Mouse (Mus musculus) heart, adult 9 months (tissue): ENCODE results near the gene Ilvbl.
"Not testable (repeated sequence)": the region's sequence is repeated elsewhere in the genome, so short reads cannot be mapped to it uniquely, and the experiment has no call there.

Source experiments
- DNase-seq, 2 experiments: peaks; one replicate each; pipeline ENCODE4 v3.0.0; 2022; ENCODE audit warnings: low spot score in 2 of 2

Ilvbl gene

DNA sequence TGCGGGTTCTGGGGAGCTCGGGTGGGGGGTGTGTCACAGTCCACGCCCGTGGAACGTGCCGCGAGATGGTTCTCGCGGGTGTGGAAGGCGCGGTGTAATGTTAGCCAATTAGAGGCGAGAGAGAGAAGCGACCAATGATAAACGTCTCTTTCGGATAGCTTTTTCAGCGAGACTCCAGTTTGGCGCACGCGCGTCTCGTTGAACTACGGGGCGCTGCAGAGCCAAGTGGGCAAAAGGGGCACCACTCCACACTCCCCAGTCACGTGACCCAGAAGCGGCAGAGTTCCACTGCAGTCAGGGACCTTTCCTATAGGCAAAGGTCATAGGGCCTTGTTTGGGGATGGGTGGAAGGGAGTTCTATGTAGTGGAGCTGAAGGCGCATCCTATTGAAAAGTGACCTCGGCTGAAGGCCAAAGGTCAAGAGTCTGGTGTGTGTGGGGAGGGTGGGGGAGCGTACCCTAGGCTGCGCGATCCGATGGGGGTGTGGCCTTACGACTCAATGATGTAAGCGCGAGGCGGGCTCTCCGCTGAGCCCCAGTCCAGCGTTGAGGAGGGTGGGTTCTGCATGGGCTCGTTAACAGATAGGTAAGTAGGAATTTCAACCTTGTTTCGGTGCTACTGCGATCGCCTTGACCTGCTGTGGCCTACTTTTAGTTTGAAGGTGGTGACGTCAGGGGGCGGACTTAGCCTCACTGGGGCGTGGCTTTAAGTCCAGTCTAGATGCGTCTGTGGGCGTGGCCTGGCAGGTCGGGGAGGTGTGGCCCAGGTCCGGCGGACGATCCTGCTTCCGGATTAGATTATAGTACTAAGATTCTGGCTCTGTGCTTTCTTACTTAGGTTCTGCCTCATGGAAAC is at the start of gene Ilvbl:
Gene Ilvbl (plus strand): TSS at position 97 of the 855 bp plus-strand sequence.
- DNase-seq: peak; percentile 96

DNA sequence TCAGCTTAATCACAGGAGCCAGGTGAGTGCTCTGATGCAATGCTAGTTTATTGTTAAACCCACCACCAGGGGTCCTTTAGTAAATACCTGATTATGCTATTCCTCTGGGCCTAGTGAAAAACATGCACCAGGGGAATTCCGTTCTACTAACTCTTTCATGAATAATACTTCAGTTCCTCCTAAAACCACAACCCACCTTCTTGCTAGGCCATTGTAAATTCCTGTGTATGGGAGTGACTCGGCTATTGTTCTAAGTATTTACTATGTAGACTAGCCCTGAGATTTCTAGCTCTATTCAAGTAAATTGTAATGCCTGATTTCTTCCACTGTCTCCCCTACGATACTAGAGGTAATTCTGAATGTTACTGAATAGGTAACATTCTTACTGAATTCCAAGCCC is 49.1 kb upstream of the Ilvbl start:
- not testable (repeated sequence) for DNase-seq

DNA sequence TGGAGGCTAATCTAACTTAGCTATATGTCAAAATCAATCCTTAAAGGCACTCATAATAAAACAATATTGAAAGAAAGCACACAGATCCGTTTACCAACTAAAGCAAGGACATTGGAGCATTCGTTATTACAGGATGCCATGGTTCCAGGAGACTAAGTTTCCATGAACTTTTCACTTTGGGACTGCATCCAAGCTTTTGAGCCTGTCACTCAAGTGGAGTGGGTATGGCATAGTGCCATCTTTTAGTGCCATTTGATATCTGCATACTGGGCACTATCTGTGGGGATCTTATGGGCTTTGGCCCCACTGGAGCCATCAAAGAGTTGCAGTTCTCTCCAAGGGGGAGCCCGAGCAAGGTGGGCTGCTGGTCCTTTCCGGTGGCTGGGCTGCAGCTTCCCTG is 48.6 kb upstream of the Ilvbl start:
- DNase-seq: no peak

DNA sequence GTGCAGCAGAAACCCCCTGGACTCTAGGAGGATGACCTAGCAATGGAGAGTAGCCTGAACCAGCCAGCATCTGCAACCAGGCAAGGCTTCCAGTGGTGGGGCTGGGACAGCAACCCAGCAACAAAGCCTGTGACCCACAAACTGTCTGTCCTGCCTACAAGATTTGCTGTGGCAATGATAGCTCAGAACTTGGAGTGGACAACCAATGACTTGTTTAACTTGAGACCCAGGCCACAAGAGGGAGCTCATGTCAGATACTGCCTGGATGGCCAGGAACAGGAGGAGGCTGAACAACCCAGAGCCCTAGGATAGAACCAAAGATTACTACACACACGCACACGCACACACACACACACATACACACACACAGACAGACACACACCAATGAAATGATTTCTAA is 33.2 kb upstream of the Ilvbl start:
- peak in 1 of 2 experiments; percentile 3 for DNase-seq

DNA sequence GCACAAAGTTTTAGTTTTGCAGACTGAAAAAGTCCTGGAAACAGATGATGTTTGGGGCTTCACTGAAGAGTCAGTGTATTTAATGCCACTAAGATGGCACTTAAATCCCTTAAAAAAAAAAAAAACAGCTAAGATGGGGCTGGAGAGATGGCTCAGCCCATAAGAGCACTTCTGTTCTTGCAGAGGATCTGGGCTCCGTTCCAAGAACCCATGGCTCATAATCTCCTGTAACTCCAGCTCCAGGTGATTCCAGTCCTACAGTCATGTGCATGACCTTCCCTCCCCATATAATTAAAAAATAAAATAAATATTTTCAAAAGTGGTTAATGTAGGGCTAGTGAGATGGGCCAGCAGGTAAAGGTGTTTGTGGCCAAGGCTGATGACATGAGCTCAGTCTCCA is 9.1 kb upstream of the Ilvbl start:
- DNase-seq: no peak

DNA sequence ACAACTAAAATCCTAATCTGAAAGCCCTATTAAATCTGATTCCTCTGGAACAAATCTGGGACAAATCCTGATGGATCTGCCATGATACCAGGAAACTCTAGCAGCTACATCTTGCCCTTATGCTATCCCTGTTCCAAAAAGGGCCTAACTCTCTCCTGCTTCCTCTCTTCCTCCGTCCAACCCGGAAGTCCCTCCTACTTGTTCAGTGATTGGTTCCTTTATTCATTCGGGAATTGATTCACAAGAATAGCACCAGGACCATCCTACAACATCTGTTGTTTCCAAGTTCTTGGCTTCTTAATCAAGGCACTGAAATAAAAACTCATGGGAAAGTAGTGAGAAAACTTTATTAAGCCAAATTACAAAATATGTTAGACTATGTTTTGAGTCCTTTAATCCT is 5.0 kb upstream of the Ilvbl start:
- no peak for DNase-seq

DNA sequence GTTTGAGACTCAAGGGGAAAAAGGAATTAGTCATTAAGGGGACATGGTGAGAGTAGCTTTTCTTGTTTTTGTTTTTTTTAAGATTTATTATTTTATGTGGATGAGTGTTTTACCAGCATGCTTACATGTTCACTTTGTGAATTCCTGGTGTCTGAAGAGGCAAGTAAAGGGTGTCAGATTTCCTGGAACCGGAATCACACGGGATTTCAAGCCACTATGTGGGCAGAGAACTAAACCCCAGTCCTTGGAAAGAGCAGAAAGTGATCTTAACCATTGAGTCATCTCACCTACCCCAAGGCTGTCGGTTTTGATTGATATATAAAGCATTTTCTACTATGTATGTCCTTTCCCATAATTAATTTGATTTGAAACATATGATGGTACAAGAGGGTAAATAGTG is 4.5 kb upstream of the Ilvbl start:
- no peak for DNase-seq

DNA sequence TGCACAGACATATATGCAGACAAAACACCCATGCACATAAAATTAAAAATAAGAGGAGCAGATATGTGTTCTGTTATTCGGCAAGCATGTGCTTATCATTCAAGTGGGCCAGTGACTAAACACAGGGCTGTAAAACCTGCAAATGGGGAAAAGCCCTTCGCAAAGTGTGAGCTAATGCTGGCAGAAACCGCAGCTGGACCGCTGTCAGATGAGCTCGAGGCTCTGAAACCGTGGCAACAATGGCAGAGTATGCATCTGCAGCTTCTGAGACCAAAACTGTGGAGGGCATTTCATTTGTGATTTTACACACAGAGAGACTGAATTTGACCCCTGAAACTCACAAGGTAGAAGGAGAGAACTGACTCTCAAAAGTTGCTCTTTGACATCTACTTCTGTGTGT is 3.7 kb upstream of the Ilvbl start:
- DNase-seq: no peak

DNA sequence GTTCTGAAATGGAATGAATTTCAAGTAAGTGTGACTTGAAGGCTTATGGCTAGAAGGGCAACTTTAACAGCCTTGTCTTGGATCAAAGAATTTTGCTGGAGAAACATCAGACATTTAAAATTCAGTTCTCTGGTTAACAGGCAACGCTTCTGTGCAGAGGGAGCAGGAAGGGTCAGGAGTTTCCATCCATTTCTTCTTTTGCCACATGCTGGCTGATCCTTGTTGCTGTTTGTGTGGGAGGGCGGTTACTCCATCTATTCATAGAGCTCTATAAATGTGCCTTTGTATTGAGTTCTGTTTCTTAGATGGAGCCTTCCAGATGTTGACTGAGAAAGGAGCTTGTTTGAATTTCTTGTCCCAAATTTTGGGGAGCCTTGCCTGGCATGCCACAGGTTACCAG is 3.2 kb upstream of the Ilvbl start:
- DNase-seq: no peak

DNA sequence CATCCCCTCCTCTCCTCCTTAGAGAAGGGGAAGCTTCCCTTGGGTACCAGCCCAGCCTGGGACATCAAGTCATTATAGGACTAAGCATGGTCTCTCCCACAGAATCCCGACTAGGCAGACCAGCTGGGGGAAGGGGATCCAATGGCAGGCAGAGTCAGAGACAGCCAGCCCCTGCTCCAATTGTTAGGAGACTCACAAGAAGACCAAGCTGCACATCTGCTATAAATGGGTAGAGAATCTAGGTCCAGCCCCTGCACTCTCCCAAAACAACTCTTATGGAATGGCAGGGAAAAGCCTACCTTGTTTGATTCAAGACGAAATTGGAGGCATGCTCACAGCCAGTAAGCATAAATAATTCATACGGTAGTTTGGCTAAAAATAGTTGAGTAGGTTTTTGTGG is 920 bp upstream of the Ilvbl start:
- DNase-seq: no peak

DNA sequence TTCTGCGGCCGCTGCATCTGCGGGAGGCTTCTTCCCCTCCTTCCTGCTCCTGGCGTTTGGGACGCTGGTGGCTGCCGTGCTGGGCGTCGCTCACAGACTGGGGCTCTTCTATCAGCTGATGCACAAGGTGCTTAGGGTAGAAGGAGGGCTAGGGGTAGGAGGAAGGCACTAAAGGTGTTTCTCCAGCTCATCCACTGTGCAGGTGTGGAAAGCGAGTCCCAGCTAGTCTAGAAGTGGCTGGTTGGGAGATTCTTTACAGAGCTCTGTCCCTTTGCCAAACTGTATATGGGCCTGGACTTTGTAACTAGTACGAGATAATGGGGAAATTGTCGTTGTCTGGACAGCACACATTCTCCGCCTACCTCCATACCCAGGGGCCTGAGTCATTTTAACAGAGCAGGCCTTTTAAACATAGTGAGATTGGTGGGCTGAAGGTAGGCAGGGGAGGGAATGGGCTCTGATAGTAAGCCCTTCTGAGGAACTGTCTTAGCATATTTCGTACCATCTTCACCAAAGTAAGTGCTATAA is 1.0 kb downstream of the Ilvbl start:
- DNase-seq: no peak

DNA sequence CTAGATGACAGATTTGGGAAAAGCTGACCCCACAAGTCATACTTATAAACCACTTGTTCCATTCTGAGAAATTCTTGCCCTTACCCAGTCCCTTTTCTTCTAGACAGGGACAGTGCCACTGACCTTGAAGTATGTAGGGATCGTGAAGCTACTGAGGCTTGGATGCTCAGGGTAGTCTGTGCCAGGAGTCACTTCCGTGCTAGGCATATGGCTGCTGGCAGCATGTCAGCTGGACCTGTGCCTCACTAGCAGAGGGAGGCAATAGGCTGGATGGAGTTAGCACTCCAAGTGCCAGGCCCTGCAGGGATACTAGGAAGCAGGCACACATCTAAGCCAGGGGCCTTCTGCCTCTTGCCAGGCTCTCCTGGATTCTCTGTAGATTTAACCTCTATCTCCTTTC is 1.5 kb downstream of the Ilvbl start:
- peak in 1 of 2 experiments; percentile 30 for DNase-seq

DNA sequence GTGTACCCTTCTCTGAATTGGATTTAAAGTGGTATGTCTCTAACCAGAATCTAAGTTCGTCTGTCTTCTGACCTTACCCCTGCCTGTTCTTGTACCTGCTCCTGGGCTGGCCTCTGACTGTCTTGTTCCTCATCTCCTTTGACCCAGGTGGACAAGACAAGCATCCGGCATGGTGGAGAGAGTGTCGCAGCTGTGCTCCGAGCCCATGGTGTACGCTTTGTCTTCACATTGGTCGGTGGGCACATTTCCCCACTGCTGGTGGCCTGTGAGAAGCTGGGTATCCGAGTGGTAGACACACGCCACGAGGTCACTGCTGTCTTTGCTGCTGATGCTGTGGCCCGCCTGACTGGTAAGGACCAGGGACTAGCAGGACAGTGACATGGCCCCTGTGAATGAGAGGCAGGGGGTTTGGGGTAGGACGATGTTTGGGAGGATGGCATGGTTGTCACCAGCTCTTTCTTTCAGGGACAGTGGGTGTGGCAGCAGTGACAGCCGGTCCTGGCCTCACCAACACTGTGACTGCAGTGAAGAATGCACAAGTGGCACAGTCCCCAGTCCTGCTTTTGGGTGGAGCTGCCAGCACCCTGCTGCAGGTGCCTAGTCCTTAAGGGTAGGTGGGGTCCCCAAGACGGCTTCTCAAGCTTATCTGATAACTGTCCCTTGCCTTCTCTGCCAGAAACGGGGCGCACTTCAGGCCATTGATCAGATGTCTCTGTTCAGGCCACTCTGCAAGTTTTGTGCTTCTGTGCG is 2.5 kb downstream of the Ilvbl start:
- no peak for DNase-seq

DNA sequence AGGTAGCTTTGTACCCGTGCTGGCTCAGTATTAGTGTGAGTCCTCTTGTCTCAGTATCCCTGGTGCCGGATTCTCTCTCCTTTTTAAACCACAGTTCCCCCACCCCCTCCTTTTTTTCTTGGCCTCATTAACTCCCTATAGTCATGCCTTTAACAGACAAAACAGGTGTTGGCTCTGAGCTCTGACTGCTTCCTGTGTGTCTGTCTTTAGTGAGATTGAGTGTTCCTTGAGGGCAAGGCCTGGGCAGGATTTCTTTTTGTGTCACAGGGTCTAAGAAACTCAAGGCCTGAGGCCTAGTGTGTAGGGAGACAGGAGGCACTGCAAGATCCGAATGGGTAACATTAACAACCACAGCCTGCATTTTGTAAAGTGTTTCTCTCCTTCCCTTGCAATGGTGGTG is 4.1 kb downstream of the Ilvbl start:
- no peak for DNase-seq

DNA sequence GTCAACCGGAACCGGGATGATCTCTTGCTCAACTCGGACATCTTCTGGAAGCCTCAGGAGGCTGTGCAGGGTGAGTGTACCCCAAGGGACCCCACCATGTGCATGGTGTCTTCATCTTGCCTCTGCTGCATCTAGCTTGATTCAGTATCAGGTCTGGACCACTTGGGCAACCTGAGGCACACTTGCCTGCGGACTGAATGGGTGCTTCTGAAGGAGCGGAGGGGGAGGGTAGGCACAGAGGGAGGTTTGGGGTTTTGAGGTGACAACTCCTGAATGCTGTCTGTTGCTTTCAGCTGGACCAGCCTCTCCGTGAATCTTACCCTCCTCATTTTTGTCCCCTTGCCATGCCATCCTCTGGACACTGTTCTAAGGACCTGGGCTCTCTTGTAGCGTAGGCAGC is 7.0 kb downstream of the Ilvbl start:
- DNase-seq: no peak

DNA sequence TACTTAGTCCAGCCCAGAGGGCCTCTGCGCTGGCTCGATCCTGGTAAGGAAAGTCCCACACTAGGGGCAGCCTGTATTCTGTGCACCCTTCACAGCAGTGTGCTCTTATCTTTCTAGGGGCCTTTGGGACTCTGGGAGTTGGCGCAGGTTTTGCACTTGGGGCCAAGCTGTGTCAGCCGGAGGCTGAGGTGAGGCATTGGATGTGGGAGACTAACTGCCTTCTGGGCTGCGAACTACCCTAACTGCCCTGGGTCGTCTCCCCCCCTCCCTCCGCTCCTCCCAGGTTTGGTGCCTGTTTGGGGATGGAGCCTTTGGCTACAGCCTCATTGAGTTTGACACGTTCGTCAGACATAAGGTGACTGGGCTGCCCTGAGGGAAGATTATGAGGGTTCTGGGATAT is 9.2 kb downstream of the Ilvbl start:
- DNase-seq: no peak

DNA sequence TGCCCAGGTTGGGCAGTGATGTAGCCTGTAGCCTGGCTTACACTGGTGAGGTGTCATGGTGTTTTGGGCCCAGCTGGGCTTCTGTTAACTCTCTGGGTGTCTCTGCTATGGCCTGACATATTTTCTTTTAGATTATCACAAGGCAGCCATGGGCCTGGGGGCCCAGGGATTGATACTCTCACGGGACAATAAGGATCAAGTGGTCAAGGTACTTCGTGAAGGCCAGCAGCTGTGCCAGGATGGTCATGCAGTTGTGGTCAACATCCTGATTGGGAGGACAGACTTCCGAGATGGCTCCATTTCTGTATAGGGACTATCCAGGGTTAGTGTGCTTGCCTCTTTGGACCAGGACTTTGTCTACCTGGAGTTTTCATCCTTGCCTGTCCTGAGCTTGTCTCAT is 9.8 kb downstream of the Ilvbl start:
- DNase-seq: no peak

DNA sequence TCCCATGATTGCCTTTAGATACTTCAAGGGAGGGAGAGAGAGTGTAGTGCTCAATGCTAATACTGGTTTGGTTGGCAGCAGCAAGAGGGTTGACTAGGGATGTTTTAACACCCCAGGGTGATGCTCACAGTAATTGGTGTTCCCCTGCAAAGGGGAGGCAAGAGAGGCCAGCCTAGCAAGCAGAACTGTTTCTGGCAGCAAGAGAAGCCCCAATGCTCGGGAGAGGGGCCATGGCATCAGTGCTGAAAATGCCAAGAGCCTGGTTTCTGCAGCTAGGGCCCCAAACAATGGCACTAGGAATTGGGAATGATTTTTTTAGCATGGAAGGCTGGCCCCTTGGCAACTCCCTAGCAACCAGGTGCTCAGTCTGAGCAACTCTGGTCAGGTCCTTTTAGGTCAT is 10.8 kb downstream of the Ilvbl start:
- no peak for DNase-seq

DNA sequence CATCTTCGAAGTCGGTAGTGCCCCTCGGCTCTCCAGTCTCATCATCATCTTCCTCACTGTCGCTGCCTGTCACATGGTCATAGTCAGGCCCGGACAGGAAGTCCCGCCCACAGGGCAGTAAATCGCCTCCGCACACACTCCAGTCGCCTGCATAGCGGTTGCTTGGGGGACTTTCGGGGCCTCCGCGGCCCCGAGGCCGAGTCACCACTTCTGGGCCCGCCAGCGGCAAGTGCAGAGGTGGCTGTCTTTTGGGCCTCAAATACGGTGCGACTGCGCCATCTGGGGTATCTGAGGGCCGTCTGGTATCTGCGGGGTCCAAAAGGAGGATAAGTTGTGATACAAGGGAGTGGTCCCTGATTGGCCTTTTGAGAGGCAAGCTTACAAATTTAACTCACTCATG is 11.5 kb downstream of the Ilvbl start:
- no peak for DNase-seq

DNA sequence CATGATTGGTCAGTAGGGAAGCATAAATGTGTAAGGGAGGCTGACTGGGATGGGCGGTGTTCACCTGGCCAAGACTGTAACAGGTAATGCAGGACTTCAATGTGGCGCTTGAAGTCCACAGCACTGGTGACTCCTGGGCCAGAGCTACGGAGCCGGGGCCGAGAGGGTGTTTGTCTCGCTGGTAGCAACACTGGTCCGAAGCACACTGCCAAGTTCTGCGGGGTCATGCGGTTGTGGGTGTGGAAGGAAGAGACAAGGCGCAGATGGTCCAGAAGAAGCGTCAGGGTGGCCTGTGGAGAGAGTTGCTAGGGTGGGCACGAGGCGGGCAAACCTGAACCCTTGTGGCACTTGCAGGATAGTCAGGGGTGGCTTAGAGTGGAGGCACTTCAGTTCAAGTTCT is 11.9 kb downstream of the Ilvbl start:
- no peak for DNase-seq

DNA sequence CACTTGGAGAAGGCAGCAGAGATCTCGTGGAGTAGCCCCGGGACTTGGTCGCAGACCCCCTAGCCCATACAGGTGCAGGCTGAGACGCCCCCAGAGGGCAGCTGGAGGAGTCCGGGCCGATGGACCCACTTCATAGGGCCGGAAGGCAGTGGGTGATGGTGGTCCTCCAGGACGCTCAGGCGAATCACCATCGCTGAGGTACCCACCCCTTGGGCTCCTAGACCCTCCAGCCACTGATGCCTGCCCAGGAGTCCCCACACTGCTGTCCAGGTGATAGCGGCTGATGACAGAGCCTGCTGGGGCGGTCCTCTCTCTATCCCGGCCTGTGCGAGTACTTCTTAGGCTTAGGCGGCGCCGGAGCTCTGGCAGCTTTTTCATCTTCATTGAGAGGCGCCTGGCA is 15.1 kb downstream of the Ilvbl start:
- no peak for DNase-seq

DNA sequence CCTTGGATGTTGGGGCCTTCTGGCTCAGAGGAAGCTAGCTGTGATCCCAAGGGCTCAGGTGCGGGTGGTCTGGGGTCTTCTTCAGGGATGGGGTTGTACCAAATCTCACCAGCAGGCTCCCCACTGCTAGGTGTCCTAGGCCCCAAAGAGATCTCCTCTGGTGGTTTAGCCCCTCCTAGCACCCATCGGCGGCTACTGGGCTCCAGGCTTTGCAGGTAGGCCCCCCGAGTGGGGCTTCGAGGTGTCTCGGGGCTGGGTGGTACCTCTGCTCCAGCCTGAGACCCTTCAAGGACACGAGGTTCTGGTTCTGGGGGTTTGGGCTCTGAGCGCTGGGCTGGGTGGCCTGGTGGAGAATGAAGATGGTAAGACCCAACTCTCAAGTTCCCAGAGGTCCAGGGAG is 15.8 kb downstream of the Ilvbl start:
- no peak for DNase-seq

DNA sequence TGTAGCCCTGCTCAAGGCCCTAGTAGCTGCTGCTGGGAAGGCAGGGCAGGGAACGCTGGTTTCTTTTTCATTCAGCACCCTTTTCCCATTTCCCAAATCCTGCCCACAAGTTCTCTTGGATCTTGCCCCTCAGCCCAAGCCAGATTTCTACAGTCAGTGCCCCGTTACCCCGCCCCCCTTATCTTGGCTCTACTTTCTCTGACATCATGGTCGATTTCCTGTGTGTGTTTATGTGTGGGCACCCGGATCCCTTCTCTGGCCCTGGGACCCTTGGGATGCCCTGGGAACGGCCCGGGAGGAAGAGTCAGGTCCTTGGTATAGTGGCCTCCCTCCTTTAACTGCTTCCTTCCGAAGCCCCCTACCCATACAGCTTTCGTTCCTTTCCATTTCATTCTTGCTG is 16.6 kb downstream of the Ilvbl start:
- DNase-seq: peak; percentile 48 to 51
